In the genomic region with DNA sequence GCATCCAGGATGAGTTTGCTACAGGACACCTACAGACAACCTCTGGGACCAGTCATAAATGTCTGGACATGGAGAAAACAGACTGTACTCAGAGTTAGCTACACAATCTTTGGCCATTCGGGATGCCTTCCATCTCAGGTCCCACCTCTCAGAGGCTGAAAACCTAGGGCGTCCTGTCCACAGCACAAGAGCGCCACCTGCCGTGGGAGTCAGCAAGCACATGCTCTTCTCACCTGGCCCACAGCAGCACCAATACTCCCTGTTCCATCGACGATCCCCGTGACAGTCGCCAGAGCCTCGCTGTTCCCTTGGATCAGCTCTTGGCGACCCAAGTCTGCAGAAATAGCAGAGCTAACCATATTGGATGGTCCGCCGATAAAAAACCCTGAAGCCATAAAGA, we compare ENCODE assay signal across 8 mouse cellular contexts. TPM values are rescaled to one million over a fixed set of nuclear protein-coding genes. Genes with fewer than 3 reads are reported as not detected.
DNase-seq lines count a peak whose midpoint lies in the region; ATAC-seq lines count a peak whose summit lies in the region.

No protein-coding gene starts in this region.

- ATAC-seq in embryonic facial prominence, embryonic 15.5 days (ENCODE audit: insufficient number of reproducible peaks, low FRiP score, low TSS enrichment, low read depth): peak; percentile 50; the same call in 1 of the 2 replicates
- peak; percentile 69; the same call in 1 of the 2 replicates for ATAC-seq in kidney, embryonic 14.5 days (ENCODE audit: low FRiP score, low TSS enrichment)
- ATAC-seq in limb, embryonic 13.5 days (ENCODE audit: low FRiP score, low read depth): peak; percentile 73; the same call in 1 of the 2 replicates
- peak; percentile 87 for ATAC-seq in monocyte, adult 5-6 weeks (replicated peaks; ENCODE audit: insufficient number of reproducible peaks, low FRiP score, low TSS enrichment, poor library complexity, severe bottlenecking)

- 0 out of 2 replicates have a peak, but pooled peaks cover 6% of the 10 kb centered on the region for H3K4me1 ChIP-seq in embryonic facial prominence, embryonic 15.5 days
- H3K4me1 ChIP-seq in kidney, embryonic 14.5 days (ENCODE audit: control insufficient read depth, insufficient read depth, low read length): no peaks in the 10 kb centered on the region
- peaks cover 14% of the 10 kb centered on the region; the same call in 1 of the 2 replicates for H3K4me1 ChIP-seq in limb, embryonic 13.5 days

- H3K4me2 ChIP-seq in embryonic facial prominence, embryonic 15.5 days (replicated peaks): no peak overlapping the region
- no peak overlapping the region for H3K4me2 ChIP-seq in kidney, embryonic 14.5 days (replicated peaks; ENCODE audit: low read depth, low read length)
- no peak overlapping the region for H3K4me2 ChIP-seq in limb, embryonic 13.5 days (replicated peaks)

- 22% methylated on average over 12 of the region's 12 CpGs for WGBS in embryonic facial prominence, embryonic 15.5 days
- WGBS in kidney, embryonic 14.5 days: 26% methylated on average over 12 of the region's 12 CpGs
- 15% methylated on average over 12 of the region's 12 CpGs for WGBS in limb, embryonic 13.5 days

- H3K27me3 ChIP-seq in embryonic facial prominence, embryonic 15.5 days: no peaks in the 10 kb centered on the region
- no peaks in the 10 kb centered on the region for H3K27me3 ChIP-seq in kidney, embryonic 14.5 days (ENCODE audit: control insufficient read depth, insufficient read depth, low read length)
- no peaks in the 10 kb centered on the region for H3K27me3 ChIP-seq in limb, embryonic 13.5 days

- H3K36me3 ChIP-seq in embryonic facial prominence, embryonic 15.5 days: peaks cover 40% of the 10 kb centered on the region
- peaks cover 43% of the 10 kb centered on the region for H3K36me3 ChIP-seq in kidney, embryonic 14.5 days (ENCODE audit: control insufficient read depth, insufficient read depth, low read length)
- H3K36me3 ChIP-seq in limb, embryonic 13.5 days: peaks cover 68% of the 10 kb centered on the region

- no peak overlapping the region for H3K9ac ChIP-seq in embryonic facial prominence, embryonic 15.5 days
- H3K9ac ChIP-seq in kidney, embryonic 14.5 days (ENCODE audit: low read depth, low read length): no peak overlapping the region
- no peak overlapping the region for H3K9ac ChIP-seq in limb, embryonic 13.5 days

- DNase-seq in A20 (ENCODE audit: low read depth, low spot score): peak; percentile 71
- peak; percentile 64 to 69 for DNase-seq in adrenal gland, postnatal 4 days (ENCODE audit: low spot score in 2 of 2)
- peak; percentile 40 to 71 for DNase-seq in heart, adult 9 months (ENCODE audit: low spot score in 2 of 2)
- peak; percentile 72 to 78 for DNase-seq in spleen, postnatal 36 days (ENCODE audit: low spot score in 2 of 2)

- no peak overlapping the region for H3K27ac ChIP-seq in embryonic facial prominence, embryonic 15.5 days (replicated peaks)
- H3K27ac ChIP-seq in kidney, embryonic 14.5 days (ENCODE audit: low read depth, low read length): no peak overlapping the region
- H3K27ac ChIP-seq in limb, embryonic 13.5 days: no peak overlapping the region

- no peaks in the 10 kb centered on the region for H3K9me3 ChIP-seq in embryonic facial prominence, embryonic 15.5 days (replicated peaks)
- H3K9me3 ChIP-seq in kidney, embryonic 14.5 days (ENCODE audit: control insufficient read depth, low read length): no peaks in the 10 kb centered on the region
- no peaks in the 10 kb centered on the region for H3K9me3 ChIP-seq in limb, embryonic 13.5 days

- no peak overlapping the region for H3K4me3 ChIP-seq in embryonic facial prominence, embryonic 15.5 days (replicated peaks)
- no peak overlapping the region for H3K4me3 ChIP-seq in kidney, embryonic 14.5 days (ENCODE audit: low read length)
- no peak overlapping the region for H3K4me3 ChIP-seq in limb, embryonic 13.5 days

RNA-seq across cellular contexts. Expression of gene Slc37a3, which starts 33.5 kb away (rescaled TPM):
- total RNA-seq in adrenal gland, postnatal 4 days (2021): 10 to 100 TPM; 44.4 to 58.7 TPM
- polyA plus RNA-seq in embryonic facial prominence, embryonic 15.5 days (2015; fragmentation: Nextera tagmentation; extraction: Ambion mirVana): 53.3 and 60.3 TPM in 2 replicates
- 42.5 and 52.7 TPM in 2 replicates for polyA plus RNA-seq in kidney, embryonic 14.5 days (2014; fragmentation: Nextera tagmentation; extraction: Ambion mirVana)
- 67.7 and 68.3 TPM in 2 replicates for polyA plus RNA-seq in limb, embryonic 13.5 days (2015; fragmentation: Nextera tagmentation; extraction: Ambion mirVana)
- total RNA-seq in monocyte, adult 5-6 weeks (2017): 33.9 to 44.5 TPM (median 42.6 TPM) in 3 replicates

RNA-seq across cellular contexts. Expression of gene Rab19, which starts 37.0 kb away (rescaled TPM):
- 1 to 10 TPM; 2.4 TPM for total RNA-seq in adrenal gland, postnatal 4 days (2021)
- 1.5 and 1.7 TPM in 2 replicates for polyA plus RNA-seq in embryonic facial prominence, embryonic 15.5 days (2015; fragmentation: Nextera tagmentation; extraction: Ambion mirVana)
- 1.7 and 3.6 TPM in 2 replicates for polyA plus RNA-seq in kidney, embryonic 14.5 days (2014; fragmentation: Nextera tagmentation; extraction: Ambion mirVana)
- 0.47 and 0.63 TPM in 2 replicates for polyA plus RNA-seq in limb, embryonic 13.5 days (2015; fragmentation: Nextera tagmentation; extraction: Ambion mirVana)
- 28.5 to 54.8 TPM (median 44.2 TPM) in 3 replicates for total RNA-seq in monocyte, adult 5-6 weeks (2017)
